Mouse (Mus musculus): ENCODE results near the gene Snx12. TPM values are rescaled to one million over a fixed set of nuclear protein-coding genes. Genes with fewer than 3 reads are reported as not detected.

Gene Snx12
- total and polyA plus RNA-seq, 3 experiments: 32.3 to 63.6 (median 38.5) TPM

- Histone ChIP-seq H3K9me3 (replicated peaks) (no peaks in the 10 kb centered on the region), H3K27me3 (ENCODE audit: insufficient read depth, low read length) (no peaks in the 10 kb centered on the region), H3K36me3 (replicated peaks) (peaks cover 37% of the 10 kb centered on the region), H3K4me3 (ENCODE audit: low read depth, low read length) (peak overlapping the region; percentile 54; the same call in 1 of the 2 replicates), H3K4me1 (ENCODE audit: insufficient read depth, low read depth, low read length) (peaks cover 74% of the 10 kb centered on the region)
- TF ChIP-seq POLR2AphosphoS5 (IDR thresholded peaks at IDR 0.05; ENCODE audit: insufficient replicate concordance, low read depth, low read length): no peak
- TF ChIP-seq GATA2 (IDR thresholded peaks at IDR 0.05; ENCODE audit: borderline replicate concordance, low read depth, low read length): no peak
- no peak for TF ChIP-seq CTCF (IDR thresholded peaks at IDR 0.05; ENCODE audit: low read depth, low read length)
- no peak for TF ChIP-seq GATA1 (IDR thresholded peaks at IDR 0.05; ENCODE audit: borderline replicate concordance, low read length)
- no peak for TF ChIP-seq TAL1 (conservative IDR thresholded peaks at IDR 0.05; ENCODE audit: low read depth, low read length)
- ATAC-seq (ENCODE audit: extremely low read depth, insufficient number of reproducible peaks, low FRiP score, poor library complexity, severe bottlenecking) (peak; percentile 69), DNase-seq (ENCODE audit: low spot score) (peak; percentile 39)
Observed at GRCm38 (mm10) chrX:101260441-101261325, 38.3 kb upstream of the Snx12 start.

- Histone ChIP-seq H3K36me3 (replicated peaks) (peaks cover 37% of the 10 kb centered on the region), H3K9me3 (replicated peaks) (no peaks in the 10 kb centered on the region), H3K27me3 (ENCODE audit: insufficient read depth, low read length) (no peaks in the 10 kb centered on the region), H3K4me1 (ENCODE audit: insufficient read depth, low read depth, low read length) (peaks cover 54% of the 10 kb centered on the region), H3K4me3 (ENCODE audit: low read depth, low read length) (no peak overlapping the region; the same call in 1 of the 2 replicates)
- no peak for DNase-seq (ENCODE audit: low spot score)
- ATAC-seq (ENCODE audit: extremely low read depth, insufficient number of reproducible peaks, low FRiP score, poor library complexity, severe bottlenecking): no peak
- TF ChIP-seq POLR2AphosphoS5 (IDR thresholded peaks at IDR 0.05; ENCODE audit: insufficient replicate concordance, low read depth, low read length) (no peak), CTCF (IDR thresholded peaks at IDR 0.05; ENCODE audit: low read depth, low read length) (no peak), GATA1 (IDR thresholded peaks at IDR 0.05; ENCODE audit: borderline replicate concordance, low read length) (no peak), TAL1 (conservative IDR thresholded peaks at IDR 0.05; ENCODE audit: low read depth, low read length) (no peak), GATA2 (IDR thresholded peaks at IDR 0.05; ENCODE audit: borderline replicate concordance, low read depth, low read length) (no peak)
Observed at GRCm38 (mm10) chrX:101256603-101257002, 34.2 kb upstream of the Snx12 start.

GRCm38 (mm10) chrX:101254740-101255139, 32.4 kb upstream of the Snx12 start:
- no peaks in the 10 kb centered on the region for H3K27me3 ChIP-seq (ENCODE audit: insufficient read depth, low read length)

GRCm38 (mm10) chrX:101253952-101254729, 31.8 kb upstream of the Snx12 start, which contains the start of gene Foxo4:
Gene Foxo4, plus strand, starts transcription at chrX:101254528.
- ATAC-seq (ENCODE audit: extremely low read depth, insufficient number of reproducible peaks, low FRiP score, poor library complexity, severe bottlenecking) (peak; percentile 79), DNase-seq (ENCODE audit: low spot score) (peak; percentile 72)
- Histone ChIP-seq H3K4me1 (ENCODE audit: insufficient read depth, low read depth, low read length) (peaks cover 34% of the 10 kb centered on the region), H3K36me3 (replicated peaks) (peaks cover 32% of the 10 kb centered on the region), H3K4me3 (ENCODE audit: low read depth, low read length) (peak within 1 kb of the TSS; percentile 76), H3K27me3 (ENCODE audit: insufficient read depth, low read length) (no peaks in the 10 kb centered on the region), H3K9me3 (replicated peaks) (no peaks in the 10 kb centered on the region)
- TF ChIP-seq TAL1 (conservative IDR thresholded peaks at IDR 0.05; ENCODE audit: low read depth, low read length): no peak
- TF ChIP-seq CTCF (IDR thresholded peaks at IDR 0.05; ENCODE audit: low read depth, low read length): no peak
- no peak for TF ChIP-seq GATA1 (IDR thresholded peaks at IDR 0.05; ENCODE audit: borderline replicate concordance, low read length)
- TF ChIP-seq POLR2AphosphoS5 (IDR thresholded peaks at IDR 0.05; ENCODE audit: insufficient replicate concordance, low read depth, low read length): no peak
- TF ChIP-seq GATA2 (IDR thresholded peaks at IDR 0.05; ENCODE audit: borderline replicate concordance, low read depth, low read length): no peak

More at GRCm38 (mm10) chrX:101254740-101255139, 32.4 kb upstream of the Snx12 start:
- DNase-seq (ENCODE audit: low spot score) (no peak), ATAC-seq (ENCODE audit: extremely low read depth, insufficient number of reproducible peaks, low FRiP score, poor library complexity, severe bottlenecking) (no peak)
- H3K4me3 ChIP-seq (ENCODE audit: low read depth, low read length): peak overlapping the region; percentile 76
- no peaks in the 10 kb centered on the region for H3K9me3 ChIP-seq (replicated peaks)
- H3K4me1 ChIP-seq (ENCODE audit: insufficient read depth, low read depth, low read length): peaks cover 39% of the 10 kb centered on the region
- H3K36me3 ChIP-seq (replicated peaks): peaks cover 37% of the 10 kb centered on the region
- TF ChIP-seq GATA2 (IDR thresholded peaks at IDR 0.05; ENCODE audit: borderline replicate concordance, low read depth, low read length) (no peak), POLR2AphosphoS5 (IDR thresholded peaks at IDR 0.05; ENCODE audit: insufficient replicate concordance, low read depth, low read length) (no peak), CTCF (IDR thresholded peaks at IDR 0.05; ENCODE audit: low read depth, low read length) (no peak), GATA1 (IDR thresholded peaks at IDR 0.05; ENCODE audit: borderline replicate concordance, low read length) (no peak), TAL1 (conservative IDR thresholded peaks at IDR 0.05; ENCODE audit: low read depth, low read length) (no peak)

- H3K4me3 ChIP-seq (ENCODE audit: low read depth, low read length): no peak overlapping the region
- no peaks in the 10 kb centered on the region for H3K27me3 ChIP-seq (ENCODE audit: insufficient read depth, low read length)
- no peaks in the 10 kb centered on the region for H3K4me1 ChIP-seq (ENCODE audit: insufficient read depth, low read depth, low read length)
- no peak for ATAC-seq (ENCODE audit: extremely low read depth, insufficient number of reproducible peaks, low FRiP score, poor library complexity, severe bottlenecking)
- H3K9me3 ChIP-seq (replicated peaks): no peaks in the 10 kb centered on the region
- no peak for DNase-seq (ENCODE audit: low spot score)
- TF ChIP-seq POLR2AphosphoS5 (IDR thresholded peaks at IDR 0.05; ENCODE audit: insufficient replicate concordance, low read depth, low read length) (no peak), TAL1 (conservative IDR thresholded peaks at IDR 0.05; ENCODE audit: low read depth, low read length) (no peak), CTCF (IDR thresholded peaks at IDR 0.05; ENCODE audit: low read depth, low read length) (no peak), GATA2 (IDR thresholded peaks at IDR 0.05; ENCODE audit: borderline replicate concordance, low read depth, low read length) (no peak)
- H3K36me3 ChIP-seq (replicated peaks): no peaks in the 10 kb centered on the region
Observed at GRCm38 (mm10) chrX:101245011-101245410, 22.6 kb upstream of the Snx12 start.

GRCm38 (mm10) chrX:101222796-101223162, 416 bp upstream of the Snx12 start:
- Histone ChIP-seq H3K4me1 (ENCODE audit: insufficient read depth, low read depth, low read length) (peaks cover 7% of the 10 kb centered on the region; the same call in 1 of the 2 replicates), H3K9me3 (replicated peaks) (no peaks in the 10 kb centered on the region), H3K27me3 (ENCODE audit: insufficient read depth, low read length) (no peaks in the 10 kb centered on the region), H3K36me3 (replicated peaks) (no peaks in the 10 kb centered on the region), H3K4me3 (ENCODE audit: low read depth, low read length) (peak overlapping the region; percentile 75)
- no peak for ATAC-seq (ENCODE audit: extremely low read depth, insufficient number of reproducible peaks, low FRiP score, poor library complexity, severe bottlenecking)
- TF ChIP-seq CTCF (IDR thresholded peaks at IDR 0.05; ENCODE audit: low read depth, low read length) (no peak), GATA2 (IDR thresholded peaks at IDR 0.05; ENCODE audit: borderline replicate concordance, low read depth, low read length) (no peak), POLR2AphosphoS5 (IDR thresholded peaks at IDR 0.05; ENCODE audit: insufficient replicate concordance, low read depth, low read length) (no peak), GATA1 (IDR thresholded peaks at IDR 0.05; ENCODE audit: borderline replicate concordance, low read length) (no peak), TAL1 (conservative IDR thresholded peaks at IDR 0.05; ENCODE audit: low read depth, low read length) (no peak)
- DNase-seq (ENCODE audit: low spot score): no peak
